Mouse (Mus musculus): ENCODE measurements at regions not wholly inside any gene's neighbourhood (a gene's known extent, or its start where the extent isn't known, plus 50 kb on each side); places are given as distances from the start of the nearest gene placed in this dataset.

GRCm38 (mm10) chr10:117571891-117572573, 57.3 kb upstream of the Cpm start:
- no peak for ATAC-seq
- Histone ChIP-seq H3K27me3 (ENCODE audit: insufficient read depth, low read length) (peaks cover 4% of the 10 kb centered on the region; the same call in 1 of the 2 replicates), H3K4me2 (ENCODE audit: low read depth, low read length) (peak overlapping the region; percentile 67), H3K9ac (replicated peaks) (no peak overlapping the region), H3K4me3 (ENCODE audit: low read depth, low read length) (peak overlapping the region; percentile 41), H3K4me1 (ENCODE audit: insufficient read depth) (no peaks in the 10 kb centered on the region), H3K27ac (ENCODE audit: low read depth) (no peak overlapping the region), H3K9me3 (ENCODE audit: low read length) (no peaks in the 10 kb centered on the region), H3K36me3 (replicated peaks; ENCODE audit: insufficient read depth, low read length) (no peaks in the 10 kb centered on the region)
- TF ChIP-seq CTCF (IDR thresholded peaks at IDR 0.05; ENCODE audit: low read depth): no peak
- no peak for TF ChIP-seq EP300 (IDR thresholded peaks at IDR 0.05; ENCODE audit: low read depth)
- DNase-seq: no peak
- 20% methylated on average over 9 of the region's 9 CpGs for WGBS (ENCODE audit: insufficient replicate concordance)

- Histone ChIP-seq H3K4me1 (ENCODE audit: insufficient read depth) (no peaks in the 10 kb centered on the region), H3K9me3 (ENCODE audit: low read length) (peaks cover 2% of the 10 kb centered on the region; the same call in 1 of the 2 replicates), H3K9ac (replicated peaks) (peak overlapping the region; percentile 50), H3K36me3 (replicated peaks; ENCODE audit: insufficient read depth, low read length) (no peaks in the 10 kb centered on the region), H3K27ac (ENCODE audit: low read depth) (no peak overlapping the region), H3K4me2 (ENCODE audit: low read depth, low read length) (peak overlapping the region; percentile 67), H3K27me3 (ENCODE audit: insufficient read depth, low read length) (peaks cover 4% of the 10 kb centered on the region; the same call in 1 of the 2 replicates), H3K4me3 (ENCODE audit: low read depth, low read length) (peak overlapping the region; percentile 41)
- under 1% methylated on average over 27 of the region's 27 CpGs for whole genome bisulfite sequencing (ENCODE audit: insufficient replicate concordance)
- DNase-seq (peak; percentile 29), ATAC-seq (no peak)
- no peak for TF ChIP-seq CTCF (IDR thresholded peaks at IDR 0.05; ENCODE audit: low read depth)
- TF ChIP-seq EP300 (IDR thresholded peaks at IDR 0.05; ENCODE audit: low read depth): no peak
Observed at GRCm38 (mm10) chr10:117570971-117571861, 58.1 kb upstream of the Cpm start.

GRCm38 (mm10) chr10:117570091-117570970, 59.0 kb upstream of the Cpm start:
- H3K4me2 ChIP-seq (ENCODE audit: low read depth, low read length): peak overlapping the region; percentile 67
- peaks cover 3% of the 10 kb centered on the region; the same call in 1 of the 2 replicates for H3K9me3 ChIP-seq (ENCODE audit: low read length)
- peaks cover 4% of the 10 kb centered on the region; the same call in 1 of the 2 replicates for H3K27me3 ChIP-seq (ENCODE audit: insufficient read depth, low read length)
- 62% methylated on average over 8 of the region's 8 CpGs for WGBS (ENCODE audit: insufficient replicate concordance)
- TF ChIP-seq CTCF (IDR thresholded peaks at IDR 0.05; ENCODE audit: low read depth) (no peak), EP300 (IDR thresholded peaks at IDR 0.05; ENCODE audit: low read depth) (no peak)
- no peak overlapping the region for H3K9ac ChIP-seq (replicated peaks)
- no peak overlapping the region for H3K4me3 ChIP-seq (ENCODE audit: low read depth, low read length)
- no peaks in the 10 kb centered on the region for H3K36me3 ChIP-seq (replicated peaks; ENCODE audit: insufficient read depth, low read length)
- no peak overlapping the region for H3K27ac ChIP-seq (ENCODE audit: low read depth)
- H3K4me1 ChIP-seq (ENCODE audit: insufficient read depth): no peaks in the 10 kb centered on the region
- DNase-seq: no peak
- ATAC-seq: no peak

- no peak for DNase-seq
- 71% methylated on average over 11 of the region's 11 CpGs for WGBS (ENCODE audit: insufficient replicate concordance)
- no peaks in the 10 kb centered on the region for H3K36me3 ChIP-seq (replicated peaks; ENCODE audit: insufficient read depth, low read length)
- no peaks in the 10 kb centered on the region for H3K4me1 ChIP-seq (ENCODE audit: insufficient read depth)
- no peak for ATAC-seq
- no peak overlapping the region for H3K4me2 ChIP-seq (ENCODE audit: low read depth, low read length)
- TF ChIP-seq EP300 (IDR thresholded peaks at IDR 0.05; ENCODE audit: low read depth): no peak
- no peak for TF ChIP-seq CTCF (IDR thresholded peaks at IDR 0.05; ENCODE audit: low read depth)
- no peak overlapping the region for H3K27ac ChIP-seq (ENCODE audit: low read depth)
- H3K9me3 ChIP-seq (ENCODE audit: low read length): peaks cover 3% of the 10 kb centered on the region; the same call in 1 of the 2 replicates
- H3K27me3 ChIP-seq (ENCODE audit: insufficient read depth, low read length): peaks cover 4% of the 10 kb centered on the region; the same call in 1 of the 2 replicates
- no peak overlapping the region for H3K9ac ChIP-seq (replicated peaks)
- no peak overlapping the region for H3K4me3 ChIP-seq (ENCODE audit: low read depth, low read length)
Observed at GRCm38 (mm10) chr10:117569301-117570079, 59.8 kb upstream of the Cpm start.
